Mouse (Mus musculus): ENCODE results near the gene Tuba8. TPM values are rescaled to one million over a fixed set of nuclear protein-coding genes. Genes with fewer than 3 reads are reported as not detected.

Gene Tuba8
- polyA plus RNA-seq (2012; rRNA removed; ENCODE audit: low replicate concordance) = 4.2 and 17.4 TPM in 2 replicates

GRCm38 (mm10) chr6:121210149-121210925, at the start of gene Tuba8:
Gene Tuba8, plus strand, starts transcription at chr6:121210696.

DNA sequence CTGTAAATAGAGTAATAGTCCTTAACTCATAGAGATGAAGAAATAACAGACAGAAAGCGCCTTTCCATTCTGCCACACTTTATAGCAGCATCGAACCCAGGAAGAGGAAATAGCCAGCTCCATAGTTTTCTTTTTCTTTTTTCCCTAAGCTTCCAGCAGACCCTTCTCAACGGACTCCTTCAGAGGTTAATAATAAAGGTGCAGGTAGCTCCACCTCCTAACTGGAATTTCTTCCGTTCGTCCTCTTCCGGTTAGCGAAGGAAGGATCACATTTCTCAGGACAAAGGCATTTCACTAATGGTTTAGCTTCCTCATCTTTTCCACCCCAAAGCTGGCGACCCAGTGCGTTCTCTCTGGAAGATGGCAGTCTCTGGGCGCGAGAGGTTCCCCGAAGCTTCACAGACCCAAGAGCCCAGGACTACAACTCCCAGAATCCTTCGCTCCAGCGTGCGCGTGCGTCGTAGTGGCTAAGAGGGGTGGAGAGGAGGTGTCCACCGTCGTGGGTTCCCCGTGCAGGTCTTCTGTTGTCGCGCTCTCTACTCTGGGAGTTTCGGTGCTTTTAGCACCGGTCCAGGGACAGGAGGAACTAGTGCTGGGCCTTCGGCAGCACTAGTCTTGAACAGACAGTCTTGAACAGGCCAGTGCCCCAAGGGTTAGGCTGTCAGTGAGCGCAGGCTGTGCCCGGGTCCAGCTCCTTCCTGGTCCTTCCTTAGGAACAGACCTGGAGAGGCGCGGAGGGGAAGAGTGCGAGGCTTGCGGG, 26.9 kb upstream of the Tuba8 start, which contains the start of gene Pex26:
Gene Pex26, plus strand, starts transcription at position 254 of the 760 bp plus-strand sequence.

DNA sequence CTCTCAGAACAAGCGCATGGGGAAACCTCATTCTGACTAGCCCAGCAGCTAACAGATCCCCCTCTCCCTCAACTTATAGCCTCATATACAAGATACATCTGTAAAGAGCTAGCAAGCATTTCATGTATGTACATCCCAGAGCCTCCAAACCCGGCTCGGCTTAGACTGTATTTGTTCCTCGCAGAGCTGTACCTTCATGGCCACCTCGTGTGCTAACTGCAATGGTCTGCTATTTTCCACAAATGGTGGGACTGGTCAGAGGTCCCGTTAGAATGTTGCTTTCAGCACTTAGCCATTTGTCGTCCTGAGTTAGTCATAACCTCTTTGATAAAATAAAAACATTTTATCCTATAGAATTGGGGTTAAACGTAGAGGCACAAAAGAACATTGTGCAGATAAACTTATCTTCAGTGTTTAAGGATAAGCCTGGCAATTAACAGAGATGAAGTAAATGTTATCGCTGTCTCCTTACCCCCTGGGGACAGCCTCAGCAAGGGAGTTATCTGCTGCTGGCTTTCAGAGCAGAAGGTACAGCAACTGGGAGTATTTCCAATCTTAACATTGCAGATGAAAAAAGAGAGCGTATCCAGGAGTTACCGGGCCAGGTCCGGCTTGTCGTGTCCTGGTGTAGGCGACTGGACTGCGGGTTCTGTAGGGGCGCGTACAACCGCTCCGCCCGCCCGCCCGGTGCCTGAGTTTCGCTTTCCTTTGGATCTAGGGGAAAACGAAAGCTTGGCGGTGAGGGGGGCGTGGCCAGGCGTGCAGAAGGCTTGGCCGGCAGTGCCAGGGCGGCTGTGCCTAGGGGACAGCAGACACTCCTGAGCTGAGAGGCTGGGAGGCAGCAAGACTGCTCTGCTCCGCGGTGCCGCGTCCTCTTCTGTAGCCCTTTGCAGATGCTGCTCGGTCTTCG, 34.9 kb downstream of the Tuba8 start, which contains the start of gene Usp18:
Gene Usp18, plus strand, starts transcription at position 780 of the 910 bp plus-strand sequence.

Other genes starting within 250 kb of the Tuba8 start
- 21.8 and 29.9 TPM in 2 replicates for gene Mical3, start 79.7 kb upstream of the Tuba8 start, polyA plus RNA-seq (2012; rRNA removed; ENCODE audit: low replicate concordance)
- 14.8 and 24.2 TPM in 2 replicates for gene Pex26, start 27.0 kb upstream of the Tuba8 start, polyA plus RNA-seq (2012; rRNA removed; ENCODE audit: low replicate concordance)
- 12.2 and 17.8 TPM in 2 replicates for gene Usp18, start 35.2 kb downstream of the Tuba8 start, polyA plus RNA-seq (2012; rRNA removed; ENCODE audit: low replicate concordance)
- 3.2 and 5.3 TPM in 2 replicates for gene Slc6a13, start 89.5 kb downstream of the Tuba8 start, polyA plus RNA-seq (2012; rRNA removed; ENCODE audit: low replicate concordance)
- 1.9 and 3.5 TPM in 2 replicates for gene Slc6a12, start 132.4 kb downstream of the Tuba8 start, polyA plus RNA-seq (2012; rRNA removed; ENCODE audit: low replicate concordance)